Mouse (Mus musculus) frontal cortex, postnatal 14 days (tissue): Measurements from ENCODE around the gene Med6.
"Not testable (repeated sequence)": the region's sequence is repeated elsewhere in the genome, so short reads cannot be mapped to it uniquely, and the experiment has no call there.

Experiments used
- DNase-seq, 2 experiments: peaks; one replicate each; pipeline ENCODE4 v3.0.0; 2022; ENCODE audit warnings: low spot score in 2 of 2

The Med6 gene

GRCm38 (mm10) chr12:81549286-81549685, 45.5 kb downstream of the Med6 start:
- DNase-seq, result no peak

DNA sequence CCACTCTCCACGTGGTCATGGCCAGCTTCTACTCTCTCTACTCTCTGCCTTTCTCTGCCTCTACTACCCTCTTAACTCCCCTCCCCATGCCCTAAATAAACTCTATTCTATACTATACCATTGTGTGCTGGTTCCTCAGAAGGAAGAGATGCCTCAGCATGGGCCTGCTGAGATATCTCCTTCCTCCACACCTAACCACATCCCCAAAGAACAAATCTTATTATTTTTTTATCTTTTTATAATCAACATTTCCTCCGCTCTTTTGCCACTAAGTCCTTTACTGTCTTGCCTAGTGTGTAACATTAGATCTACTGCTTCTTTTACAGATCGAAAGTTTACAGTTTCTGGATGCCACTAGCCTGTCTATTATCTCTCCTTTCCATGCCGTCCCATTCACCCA, 47.6 kb downstream of the Med6 start:
- DNase-seq, result no peak

DNA sequence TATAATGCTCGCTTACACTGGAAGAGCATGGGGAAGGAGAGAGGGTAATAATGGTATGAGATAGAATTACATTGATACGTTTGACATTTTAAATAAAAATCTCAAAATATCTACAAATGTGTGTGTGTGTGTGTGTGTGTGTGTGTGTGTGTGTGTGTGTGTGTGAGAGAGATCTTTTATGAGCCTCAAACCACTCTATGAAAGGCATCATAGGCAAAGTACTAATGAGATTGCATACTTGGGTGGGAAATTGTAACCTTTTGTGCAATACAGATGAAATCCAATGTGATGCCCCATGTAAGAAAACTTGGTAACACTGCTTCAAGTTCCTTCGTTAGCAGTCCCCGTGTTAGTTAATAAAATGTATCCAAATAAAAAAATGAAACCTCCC, 61.8 kb downstream of the Med6 start:
- DNase-seq, result no peak

DNA sequence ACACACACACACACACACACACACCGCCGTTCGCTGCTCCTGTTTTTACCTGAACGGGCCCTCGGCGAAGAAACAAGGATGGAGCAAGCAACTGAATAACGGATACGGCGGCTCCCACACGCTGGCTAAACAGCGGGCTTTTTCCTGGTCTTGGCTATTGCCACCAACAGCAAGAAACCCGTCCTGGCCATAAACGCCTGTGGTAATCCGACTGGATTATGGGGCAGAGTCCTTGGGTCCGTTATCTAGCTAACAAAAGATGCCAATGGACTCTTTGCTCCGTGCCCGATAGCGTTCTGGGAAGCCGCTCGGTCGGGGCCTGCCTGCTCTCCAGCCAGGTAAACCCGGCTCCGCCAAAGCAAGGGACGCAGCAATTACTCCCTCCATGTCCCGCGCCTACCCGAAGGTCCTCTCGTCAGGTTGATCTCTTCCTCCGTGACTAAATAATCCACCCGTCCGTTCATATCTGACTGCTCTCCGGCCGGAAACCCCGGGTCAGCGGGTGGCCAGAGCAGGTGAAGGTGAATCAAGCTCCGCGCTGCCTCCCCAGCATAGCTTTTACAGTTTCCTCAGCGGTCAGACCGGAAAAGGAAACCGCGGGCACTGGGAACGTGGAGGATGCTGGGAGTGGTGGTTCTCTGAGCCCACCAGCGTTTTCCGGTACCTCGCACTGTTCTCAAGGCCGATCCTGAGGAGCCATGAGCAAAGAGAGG, 62.3 kb downstream of the Med6 start, which contains the start of the genes Gm20498 and Synj2bp:
TSS of gene Gm20498 (minus strand) at position 590 of the 713 bp plus-strand sequence.
TSS of gene Synj2bp (minus strand) at position 596 of the 713 bp plus-strand sequence.
- peak; percentile 69 to 82 for DNase-seq

- not testable (repeated sequence) for DNase-seq
Measured at GRCm38 (mm10) chr12:81530587-81530986, 64.2 kb downstream of the Med6 start.
